Mouse (Mus musculus) CH12.LX (cell line): Measurements from ENCODE around the gene Lypd6b. TPM values are rescaled to one million over a fixed set of nuclear protein-coding genes. Genes with fewer than 3 reads are reported as not detected.

Experiments used
- DNase-seq: peaks from one replicate; pipeline ENCODE4 v3.0.0-alpha.2; 2013; ENCODE audit errors: extremely low read depth
- H3K27ac ChIP-seq: 2 replicates; pipeline ENCODE4 v1.5.1; 2012; ENCODE audit warnings: low read depth, mild to moderate bottlenecking, control low read depth, moderate library complexity; ENCODE audit not compliant: insufficient read depth
- H3K27me3 ChIP-seq: replicated peaks from 2 replicates; pipeline ENCODE3; 2012; ENCODE audit warnings: inconsistent platforms
- H3K36me3 ChIP-seq, 2 experiments: replicated peaks in 1 of 2; 2 replicates each; pipeline versions ENCODE3 to v1.6.1; 2012; ENCODE audit warnings: inconsistent platforms in 1 of 2, low read length in 1 of 2, mild to moderate bottlenecking in 1 of 2, mixed read lengths in 1 of 2, moderate library complexity in 1 of 2; ENCODE audit not compliant: control insufficient read depth in 1 of 2, insufficient read depth in 1 of 2
- H3K4me1 ChIP-seq, 2 experiments: 2 replicates each; pipeline ENCODE4 v1.6.1; 2012; ENCODE audit warnings: inconsistent platforms in 1 of 2, moderate library complexity in 1 of 2; ENCODE audit not compliant: insufficient read depth in 2 of 2, control insufficient read depth in 1 of 2
- H3K4me2 ChIP-seq: 2 replicates; pipeline ENCODE4 v1.6.1; 2012; ENCODE audit warnings: low read depth, mild to moderate bottlenecking, control low read depth; ENCODE audit not compliant: poor library complexity, insufficient read depth, severe bottlenecking
- H3K4me3 ChIP-seq, 3 experiments: fragments of 150-350 bp in 1 of 3; sonication (generic) in 1 of 3; replicated peaks in 1 of 3; 2 replicates each; pipeline versions ENCODE3 to v1.5.1; 2011 to 2012; ENCODE audit warnings: low read depth in 2 of 3, low read length in 2 of 3, mild to moderate bottlenecking in 2 of 3, moderate library complexity in 2 of 3, control low read depth in 1 of 3, improper control_type of control experiment in 1 of 3, inconsistent platforms in 1 of 3, mixed read lengths in 1 of 3; ENCODE audit not compliant: poor library complexity in 1 of 3
- H3K79me2 ChIP-seq: replicated peaks from 2 replicates; pipeline ENCODE4 v1.6.1; 2012; ENCODE audit warnings: mild to moderate bottlenecking, moderate library complexity; ENCODE audit not compliant: control insufficient read depth, poor library complexity, insufficient read depth, severe bottlenecking; ENCODE audit errors: extremely low read depth
- H3K9ac ChIP-seq: 2 replicates; pipeline ENCODE4 v1.6.1; 2012; ENCODE audit warnings: low read depth, mild to moderate bottlenecking, control low read depth, moderate library complexity; ENCODE audit not compliant: insufficient read depth
- H3K9me3 ChIP-seq: replicated peaks from 2 replicates; pipeline ENCODE3; 2012; ENCODE audit warnings: low read length, inconsistent platforms, mixed read lengths
- BHLHE40 ChIP-seq: IDR thresholded peaks from 2 replicates; pipeline ENCODE4 v1.6.1; 2011; ENCODE audit warnings: mild to moderate bottlenecking, low read depth, low read length, improper control_type of control experiment
- CTCF ChIP-seq, 2 experiments: IDR thresholded peaks in 1 of 2; conservative IDR thresholded peaks in 1 of 2; 2 replicates each; pipeline ENCODE4 v1.5.1; 2011 to 2012; ENCODE audit warnings: low read depth in 2 of 2, low read length in 2 of 2, improper control_type of control experiment in 1 of 2, inconsistent platforms in 1 of 2, mild to moderate bottlenecking in 1 of 2, moderate library complexity in 1 of 2
- E2F4 ChIP-seq: IDR thresholded peaks from 2 replicates; pipeline ENCODE4 v1.6.1; 2011; ENCODE audit warnings: low read depth, low read length, improper control_type of control experiment; ENCODE audit not compliant: insufficient replicate concordance
- ELF1 ChIP-seq: IDR thresholded peaks from 2 replicates; pipeline ENCODE4 v1.6.1; 2014; ENCODE audit warnings: low read depth, mild to moderate bottlenecking, inconsistent platforms, low read length, improper control_type of control experiment
- EP300 ChIP-seq: IDR thresholded peaks from 2 replicates; pipeline ENCODE4 v1.6.1; 2011; ENCODE audit warnings: low read length, improper control_type of control experiment
- ETS1 ChIP-seq: conservative IDR thresholded peaks from 2 replicates; pipeline ENCODE4 v1.6.1; 2012; ENCODE audit warnings: low read depth, mild to moderate bottlenecking, inconsistent platforms, low read length, improper control_type of control experiment, moderate library complexity
- HCFC1 ChIP-seq: IDR thresholded peaks from 2 replicates; pipeline ENCODE4 v1.6.1; 2012; ENCODE audit warnings: low read depth, mild to moderate bottlenecking, inconsistent platforms, low read length, improper control_type of control experiment
- IRF4 ChIP-seq: IDR thresholded peaks from 2 replicates; pipeline ENCODE4 v1.6.1; 2014; ENCODE audit warnings: low read depth, mild to moderate bottlenecking, inconsistent platforms, low read length, improper control_type of control experiment
- JUN ChIP-seq: IDR thresholded peaks from 2 replicates; pipeline ENCODE4 v1.6.1; 2011; ENCODE audit warnings: low read depth, mild to moderate bottlenecking, low read length, improper control_type of control experiment, moderate library complexity; ENCODE audit not compliant: insufficient read depth
- KAT2A ChIP-seq: IDR thresholded peaks from 2 replicates; pipeline ENCODE4 v1.6.1; 2012; ENCODE audit warnings: low read length, improper control_type of control experiment, inconsistent platforms; ENCODE audit not compliant: insufficient replicate concordance
- MAFK ChIP-seq: IDR thresholded peaks from 2 replicates; pipeline ENCODE4 v1.6.1; 2011; ENCODE audit warnings: low read length, improper control_type of control experiment; ENCODE audit not compliant: insufficient replicate concordance
- MAX ChIP-seq: IDR thresholded peaks from 2 replicates; pipeline ENCODE4 v1.6.1; 2011; ENCODE audit warnings: low read length, improper control_type of control experiment
- MAZ ChIP-seq: IDR thresholded peaks from 2 replicates; pipeline ENCODE4 v1.6.1; 2012; ENCODE audit warnings: low read depth, mild to moderate bottlenecking, inconsistent platforms, low read length, improper control_type of control experiment, moderate library complexity
- MXI1 ChIP-seq: IDR thresholded peaks from 2 replicates; pipeline ENCODE4 v1.6.1; 2011; ENCODE audit warnings: mild to moderate bottlenecking, low read depth, low read length, improper control_type of control experiment
- POLR2A ChIP-seq: IDR thresholded peaks from 2 replicates; pipeline ENCODE4 v1.6.1; 2011; ENCODE audit warnings: low read depth, mild to moderate bottlenecking, improper control_type of control experiment, low read length
- POLR2AphosphoS2 ChIP-seq: IDR thresholded peaks from 2 replicates; pipeline ENCODE4 v1.6.1; 2011; ENCODE audit warnings: low read depth, low read length, improper control_type of control experiment
- RCOR1 ChIP-seq: conservative IDR thresholded peaks from 2 replicates; pipeline ENCODE4 v1.6.1; 2012; ENCODE audit warnings: low read depth, mild to moderate bottlenecking, inconsistent platforms, low read length, improper control_type of control experiment
- SIN3A ChIP-seq: IDR thresholded peaks from 2 replicates; pipeline ENCODE4 v1.6.1; 2012; ENCODE audit warnings: low read length, improper control_type of control experiment, inconsistent platforms
- SMC3 ChIP-seq: IDR thresholded peaks from 2 replicates; pipeline ENCODE4 v1.6.1; 2011; ENCODE audit warnings: low read depth, low read length, improper control_type of control experiment
- TCF12 ChIP-seq: IDR thresholded peaks from 2 replicates; pipeline ENCODE4 v1.6.1; 2014; ENCODE audit warnings: low read depth, mild to moderate bottlenecking, inconsistent platforms, low read length, improper control_type of control experiment
- UBTF ChIP-seq: IDR thresholded peaks from 2 replicates; pipeline ENCODE4 v1.6.1; 2012; ENCODE audit warnings: low read depth, mild to moderate bottlenecking, inconsistent platforms, low read length, improper control_type of control experiment, moderate library complexity
- USF2 ChIP-seq: conservative IDR thresholded peaks from 2 replicates; pipeline ENCODE4 v1.6.1; 2011; ENCODE audit warnings: low read depth, low read length, improper control_type of control experiment
- ZC3H11A ChIP-seq: IDR thresholded peaks from 2 replicates; pipeline ENCODE4 v1.6.1; 2012; ENCODE audit warnings: low read depth, mild to moderate bottlenecking, inconsistent platforms, low read length, improper control_type of control experiment
- ZMIZ1 ChIP-seq: IDR thresholded peaks from 2 replicates; pipeline ENCODE4 v1.6.1; 2012; ENCODE audit warnings: low read depth, mild to moderate bottlenecking, inconsistent platforms, low read length, improper control_type of control experiment
- ZNF384 ChIP-seq: IDR thresholded peaks from 2 replicates; pipeline ENCODE4 v1.6.1; 2012; ENCODE audit warnings: low read depth, low read length, improper control_type of control experiment, inconsistent platforms
- dilution Hi-C: fragments of 300-500 bp; cut with MboI; formaldehyde crosslinking; loops from 2 replicates; pipeline ENCODE4 v1.14.3; 2020; ENCODE audit warnings: low sequenced_read_pairs; ENCODE audit not compliant: extremely low pct_unique_long_range_greater_than_20kb, extremely low pct_ligation_motif_present
- in situ Hi-C: fragments of 300-500 bp; cut with MboI; formaldehyde crosslinking; loops from 3 replicates; pipeline ENCODE4 v1.14.3; 2019; ENCODE audit warnings: low sequenced_read_pairs, low pct_ligation_motif_present, low pct_unique_long_range_greater_than_20kb, mixed read lengths
- polyA plus RNA-seq: library from polyadenylated mRNA; unstranded; fragments of >175 nt; gene quantifications from 2 replicates; pipeline ENCODE4 v1.2.1, GENCODE M21; 2012; ENCODE audit warnings: low read depth; ENCODE audit not compliant: insufficient read length
- total RNA-seq, 2 experiments: library from RNA; depleted of rRNA; stranded (reverse); fragments of 300-350 nt in 1 of 2; fragments of >200 nt in 1 of 2; gene quantifications; 2 replicates each; pipeline ENCODE4 v1.2.3; 2012 to 2014

The Lypd6b gene
- total and polyA plus RNA-seq, 3 experiments, result 0.15 to 1.4 TPM; not detected in 1

GRCm38 (mm10) chr2:49825588-49825987 lies 38.1 kb downstream of the Lypd6b start:
- dilution Hi-C loops, result no loop called here
- Histone ChIP-seq H3K9me3 (no peaks in the 10 kb centered on the region), H3K36me3 (no peaks in the 10 kb centered on the region), H3K9ac (no peak overlapping the region), H3K79me2 (no peaks in the 10 kb centered on the region), H3K4me1 (peaks cover 0 to 3% of the 10 kb centered on the region in 2 experiments; a peak in 1 of 4 replicates), H3K4me3 (no peak overlapping the region), H3K27me3 (no peaks in the 10 kb centered on the region), H3K4me2 (no peak overlapping the region), H3K27ac (no peak overlapping the region)
- DNase-seq, result no peak
- in situ Hi-C loops, result no loop called here
- TF ChIP-seq IRF4 (no peak), HCFC1 (no peak), SIN3A (no peak), MAZ (no peak), EP300 (no peak), UBTF (no peak), ELF1 (no peak), POLR2A (no peak), SMC3 (no peak), KAT2A (no peak), RCOR1 (no peak), MAX (no peak), BHLHE40 (no peak), MAFK (no peak), ZMIZ1 (no peak), MXI1 (no peak), POLR2AphosphoS2 (no peak), ZC3H11A (no peak), TCF12 (no peak), CTCF (conservative IDR thresholded peaks at IDR 0.05 in 1 of 2, IDR thresholded peaks at IDR 0.05 in 1 of 2; ENCODE audit: low read depth in 2 of 2, low read length in 2 of 2) (no peak)

- dilution Hi-C loops (no loop called here), in situ Hi-C loops (no loop called here)
- no peaks in the 10 kb centered on the region for H3K9me3 ChIP-seq
- H3K27ac ChIP-seq, result no peak overlapping the region
- peak; percentile 7 for DNase-seq
- H3K9ac ChIP-seq, result no peak overlapping the region
- no peaks in the 10 kb centered on the region for H3K79me2 ChIP-seq
- TF ChIP-seq ETS1 (no peak), MAX (no peak), ELF1 (no peak), MAZ (no peak), UBTF (no peak), USF2 (no peak), ZNF384 (no peak), E2F4 (no peak), SMC3 (no peak), JUN (no peak), ZC3H11A (no peak), MXI1 (no peak), BHLHE40 (no peak)
- H3K36me3 ChIP-seq, result no peaks in the 10 kb centered on the region
- no peak overlapping the region for H3K4me3 ChIP-seq
- no peak overlapping the region for H3K4me2 ChIP-seq
- H3K4me1 ChIP-seq, result peaks cover 0 to 3% of the 10 kb centered on the region in 2 experiments; a peak in 1 of 4 replicates
- no peaks in the 10 kb centered on the region for H3K27me3 ChIP-seq
Measured at GRCm38 (mm10) chr2:49827756-49828155, 40.3 kb downstream of the Lypd6b start.
